Mouse (Mus musculus) CH12.LX (cell line): ENCODE measurements around the gene Kif26b. TPM values are rescaled to one million over a fixed set of nuclear protein-coding genes. Genes with fewer than 3 reads are reported as not detected.

Experiments
- DNase-seq: peaks from one replicate; pipeline ENCODE4 v3.0.0-alpha.2; 2013; ENCODE audit errors: extremely low read depth
- H3K27ac ChIP-seq: 2 replicates; pipeline ENCODE4 v1.5.1; 2012; ENCODE audit warnings: low read depth, mild to moderate bottlenecking, control low read depth, moderate library complexity; ENCODE audit not compliant: insufficient read depth
- H3K27me3 ChIP-seq: replicated peaks from 2 replicates; pipeline ENCODE3; 2012; ENCODE audit warnings: inconsistent platforms
- H3K36me3 ChIP-seq, 2 experiments: replicated peaks in 1 of 2; 2 replicates each; pipeline versions ENCODE3 to v1.6.1; 2012; ENCODE audit warnings: inconsistent platforms in 1 of 2, low read length in 1 of 2, mild to moderate bottlenecking in 1 of 2, mixed read lengths in 1 of 2, moderate library complexity in 1 of 2; ENCODE audit not compliant: control insufficient read depth in 1 of 2, insufficient read depth in 1 of 2
- H3K4me1 ChIP-seq, 2 experiments: 2 replicates each; pipeline ENCODE4 v1.6.1; 2012; ENCODE audit warnings: inconsistent platforms in 1 of 2, moderate library complexity in 1 of 2; ENCODE audit not compliant: insufficient read depth in 2 of 2, control insufficient read depth in 1 of 2
- H3K4me2 ChIP-seq: 2 replicates; pipeline ENCODE4 v1.6.1; 2012; ENCODE audit warnings: low read depth, mild to moderate bottlenecking, control low read depth; ENCODE audit not compliant: poor library complexity, insufficient read depth, severe bottlenecking
- H3K4me3 ChIP-seq, 3 experiments: fragments of 150-350 bp in 1 of 3; sonication (generic) in 1 of 3; replicated peaks in 1 of 3; 2 replicates each; pipeline versions ENCODE3 to v1.5.1; 2011 to 2012; ENCODE audit warnings: low read depth in 2 of 3, low read length in 2 of 3, mild to moderate bottlenecking in 2 of 3, moderate library complexity in 2 of 3, control low read depth in 1 of 3, improper control_type of control experiment in 1 of 3, inconsistent platforms in 1 of 3, mixed read lengths in 1 of 3; ENCODE audit not compliant: poor library complexity in 1 of 3
- H3K79me2 ChIP-seq: replicated peaks from 2 replicates; pipeline ENCODE4 v1.6.1; 2012; ENCODE audit warnings: mild to moderate bottlenecking, moderate library complexity; ENCODE audit not compliant: control insufficient read depth, poor library complexity, insufficient read depth, severe bottlenecking; ENCODE audit errors: extremely low read depth
- H3K9ac ChIP-seq: 2 replicates; pipeline ENCODE4 v1.6.1; 2012; ENCODE audit warnings: low read depth, mild to moderate bottlenecking, control low read depth, moderate library complexity; ENCODE audit not compliant: insufficient read depth
- H3K9me3 ChIP-seq: replicated peaks from 2 replicates; pipeline ENCODE3; 2012; ENCODE audit warnings: low read length, inconsistent platforms, mixed read lengths
- E2F4 ChIP-seq: IDR thresholded peaks from 2 replicates; pipeline ENCODE4 v1.6.1; 2011; ENCODE audit warnings: low read depth, low read length, improper control_type of control experiment; ENCODE audit not compliant: insufficient replicate concordance
- ELF1 ChIP-seq: IDR thresholded peaks from 2 replicates; pipeline ENCODE4 v1.6.1; 2014; ENCODE audit warnings: low read depth, mild to moderate bottlenecking, inconsistent platforms, low read length, improper control_type of control experiment
- EP300 ChIP-seq: IDR thresholded peaks from 2 replicates; pipeline ENCODE4 v1.6.1; 2011; ENCODE audit warnings: low read length, improper control_type of control experiment
- ETS1 ChIP-seq: conservative IDR thresholded peaks from 2 replicates; pipeline ENCODE4 v1.6.1; 2012; ENCODE audit warnings: low read depth, mild to moderate bottlenecking, inconsistent platforms, low read length, improper control_type of control experiment, moderate library complexity
- GABPA ChIP-seq: IDR thresholded peaks from 2 replicates; pipeline ENCODE4 v1.6.1; 2012; ENCODE audit warnings: low read depth, low read length, improper control_type of control experiment, inconsistent platforms; ENCODE audit not compliant: insufficient replicate concordance
- HCFC1 ChIP-seq: IDR thresholded peaks from 2 replicates; pipeline ENCODE4 v1.6.1; 2012; ENCODE audit warnings: low read depth, mild to moderate bottlenecking, inconsistent platforms, low read length, improper control_type of control experiment
- JUND ChIP-seq: conservative IDR thresholded peaks from 2 replicates; pipeline ENCODE4 v1.6.1; 2011; ENCODE audit warnings: low read depth, low read length, improper control_type of control experiment
- MEF2A ChIP-seq: IDR thresholded peaks from 2 replicates; pipeline ENCODE4 v1.6.1; 2014; ENCODE audit warnings: low read depth, mild to moderate bottlenecking, inconsistent platforms, low read length, improper control_type of control experiment, borderline replicate concordance
- MXI1 ChIP-seq: IDR thresholded peaks from 2 replicates; pipeline ENCODE4 v1.6.1; 2011; ENCODE audit warnings: mild to moderate bottlenecking, low read depth, low read length, improper control_type of control experiment
- MYC ChIP-seq: IDR thresholded peaks from 2 replicates; pipeline ENCODE4 v1.6.1; 2011; ENCODE audit warnings: low read depth, mild to moderate bottlenecking, improper control_type of control experiment, low read length
- NELFE ChIP-seq: IDR thresholded peaks from 2 replicates; pipeline ENCODE4 v1.6.1; 2011; ENCODE audit warnings: low read depth, low read length, improper control_type of control experiment
- PAX5 ChIP-seq: IDR thresholded peaks from 2 replicates; pipeline ENCODE4 v1.6.1; 2012; ENCODE audit warnings: low read length, inconsistent platforms, mixed read lengths
- RCOR1 ChIP-seq: conservative IDR thresholded peaks from 2 replicates; pipeline ENCODE4 v1.6.1; 2012; ENCODE audit warnings: low read depth, mild to moderate bottlenecking, inconsistent platforms, low read length, improper control_type of control experiment
- SIN3A ChIP-seq: IDR thresholded peaks from 2 replicates; pipeline ENCODE4 v1.6.1; 2012; ENCODE audit warnings: low read length, improper control_type of control experiment, inconsistent platforms
- ZNF384 ChIP-seq: IDR thresholded peaks from 2 replicates; pipeline ENCODE4 v1.6.1; 2012; ENCODE audit warnings: low read depth, low read length, improper control_type of control experiment, inconsistent platforms
- dilution Hi-C: fragments of 300-500 bp; cut with MboI; formaldehyde crosslinking; loops from 2 replicates; pipeline ENCODE4 v1.14.3; 2020; ENCODE audit warnings: low sequenced_read_pairs; ENCODE audit not compliant: extremely low pct_unique_long_range_greater_than_20kb, extremely low pct_ligation_motif_present
- in situ Hi-C: fragments of 300-500 bp; cut with MboI; formaldehyde crosslinking; loops from 3 replicates; pipeline ENCODE4 v1.14.3; 2019; ENCODE audit warnings: low sequenced_read_pairs, low pct_ligation_motif_present, low pct_unique_long_range_greater_than_20kb, mixed read lengths
- polyA plus RNA-seq: library from polyadenylated mRNA; unstranded; fragments of >175 nt; gene quantifications from 2 replicates; pipeline ENCODE4 v1.2.1, GENCODE M21; 2012; ENCODE audit warnings: low read depth; ENCODE audit not compliant: insufficient read length
- total RNA-seq, 2 experiments: library from RNA; depleted of rRNA; stranded (reverse); fragments of 300-350 nt in 1 of 2; fragments of >200 nt in 1 of 2; gene quantifications; 2 replicates each; pipeline ENCODE4 v1.2.3; 2012 to 2014

Gene Kif26b
- total and polyA plus RNA-seq, 3 experiments, result 0.09 TPM; not detected in 2

- dilution Hi-C loops (no loop called here), in situ Hi-C loops (no loop called here)
- H3K4me1 ChIP-seq, result no peaks in the 10 kb centered on the region
- no peaks in the 10 kb centered on the region for H3K36me3 ChIP-seq
- no peak overlapping the region for H3K27ac ChIP-seq
- H3K4me2 ChIP-seq, result no peak overlapping the region
- no peaks in the 10 kb centered on the region for H3K79me2 ChIP-seq
- H3K9me3 ChIP-seq, result no peaks in the 10 kb centered on the region
- TF ChIP-seq EP300 (no peak), GABPA (no peak), JUND (no peak), NELFE (no peak), PAX5 (no peak), SIN3A (no peak), HCFC1 (no peak), MYC (no peak), ZNF384 (no peak), ETS1 (no peak), MXI1 (no peak), RCOR1 (no peak), ELF1 (no peak), MEF2A (no peak)
- H3K9ac ChIP-seq, result no peak overlapping the region
- no peak overlapping the region for H3K4me3 ChIP-seq
- no peak for DNase-seq
- H3K27me3 ChIP-seq, result no peaks in the 10 kb centered on the region
These were observed 148.8 kb downstream of the Kif26b start for GRCm38 (mm10) chr1:178677630-178678221.

DNA sequence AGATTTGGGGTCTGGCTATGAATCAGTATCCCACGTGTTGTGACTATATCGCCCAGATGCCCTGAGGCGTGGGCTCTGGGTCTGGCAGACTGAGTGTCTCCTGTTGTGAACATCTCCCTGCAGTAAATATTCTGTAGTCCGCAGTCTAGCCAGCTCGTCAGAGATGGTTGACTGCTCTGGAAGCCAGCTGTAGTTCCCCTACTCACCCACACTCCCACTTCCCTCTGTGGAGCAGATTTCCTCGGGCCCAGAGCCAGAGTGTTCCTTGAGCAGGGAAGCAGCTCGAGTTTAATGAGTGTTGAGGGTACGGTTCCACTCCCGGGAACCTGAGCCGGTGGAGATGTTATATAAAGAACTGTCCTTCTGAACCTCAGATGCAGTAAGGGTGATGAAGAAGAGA, 154.7 kb downstream of the Kif26b start:
- in situ Hi-C loops, result no loop called here
- H3K27ac ChIP-seq, result no peak overlapping the region
- H3K79me2 ChIP-seq, result no peaks in the 10 kb centered on the region
- H3K4me3 ChIP-seq, result no peak overlapping the region
- no peak for DNase-seq
- dilution Hi-C loops, result no loop called here
- no peak overlapping the region for H3K9ac ChIP-seq
- H3K36me3 ChIP-seq, result no peaks in the 10 kb centered on the region
- H3K4me1 ChIP-seq, result no peaks in the 10 kb centered on the region; a peak in 2 of 4 replicates
- H3K9me3 ChIP-seq, result no peaks in the 10 kb centered on the region
- no peak overlapping the region for H3K4me2 ChIP-seq
- H3K27me3 ChIP-seq, result no peaks in the 10 kb centered on the region
- no peak for TF ChIP-seq E2F4
- TF ChIP-seq MXI1, result no peak
